Mouse (Mus musculus): ENCODE measurements around the gene Olfr1418. TPM values are rescaled to one million over a fixed set of nuclear protein-coding genes. Genes with fewer than 3 reads are reported as not detected.
A peak's percentile ranks its signal among the peaks of the same experiment; 100 is the strongest.
"Not testable (repeated sequence)": the region's sequence is repeated elsewhere in the genome, so short reads cannot be mapped to it uniquely, and the experiment has no call there.

Gene Olfr1418
- total RNA-seq (2012; rRNA removed) = not detected in 2 replicates

DNA sequence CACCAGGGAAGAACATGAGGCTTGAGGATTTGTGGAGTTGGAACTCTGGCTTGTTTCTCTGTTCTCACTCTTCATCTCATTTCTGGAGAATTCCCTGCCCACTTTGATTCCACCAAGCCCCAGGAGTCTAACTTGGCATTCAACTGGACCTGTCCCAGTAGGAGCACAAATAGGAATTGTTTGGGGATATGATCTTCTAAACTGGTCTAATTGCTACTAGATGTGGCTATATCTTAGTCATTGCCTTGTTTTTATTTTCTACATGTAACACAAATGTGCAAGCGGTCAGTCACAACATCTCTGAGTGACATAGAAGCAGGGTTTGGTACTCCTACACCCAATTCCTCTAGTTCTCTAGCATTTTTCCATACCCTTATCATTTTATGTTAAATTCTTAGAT is at the start of gene Olfr1418:
Gene Olfr1418 (minus strand): TSS at position 101 of the 400 bp plus-strand sequence.
- H3K36me3 ChIP-seq (ENCODE audit: control insufficient read depth, insufficient read depth, low read length, poor library complexity, severe bottlenecking) = no peaks in the 10 kb centered on the region
- no peak within 1 kb of the TSS for H3K9ac ChIP-seq (ENCODE audit: insufficient read depth, low read depth, low read length, poor library complexity, severe bottlenecking)
- no peak for DNase-seq (ENCODE audit: low read depth, low spot score)
- in situ Hi-C loops (cut with MboI; ENCODE audit: low sequenced_read_pairs in 2 of 2, unreplicated experiment in 2 of 2) = no loop called here
- H3K9me3 ChIP-seq (ENCODE audit: control insufficient read depth, insufficient read depth, low read depth, low read length) = no peaks in the 10 kb centered on the region
- no peak within 1 kb of the TSS for H3K27ac ChIP-seq (ENCODE audit: insufficient read depth, low read depth, low read length, poor library complexity, severe bottlenecking)
- TF ChIP-seq MAFK (IDR thresholded peaks at IDR 0.05; ENCODE audit: insufficient read depth, low read depth, low read length) (no peak), CHD2 (IDR thresholded peaks at IDR 0.05; ENCODE audit: low read depth, low read length) (no peak), ZNF384 (IDR thresholded peaks at IDR 0.05; ENCODE audit: low read depth, low read length) (no peak), ZC3H11A (IDR thresholded peaks at IDR 0.05; ENCODE audit: borderline replicate concordance, low read depth, low read length) (no peak), HCFC1 (IDR thresholded peaks at IDR 0.05; ENCODE audit: borderline replicate concordance, insufficient read depth, low read length) (no peak)
- H3K4me1 ChIP-seq (ENCODE audit: control insufficient read depth in 2 of 2, insufficient read depth in 2 of 2, low read length in 2 of 2, poor library complexity in 1 of 2) = no peaks in the 10 kb centered on the region
- H3K4me3 ChIP-seq (ENCODE audit: insufficient read depth in 1 of 2, low read depth in 1 of 2, low read length in 2 of 2, poor library complexity in 1 of 2, severe bottlenecking in 1 of 2) = no peak within 1 kb of the TSS

DNA sequence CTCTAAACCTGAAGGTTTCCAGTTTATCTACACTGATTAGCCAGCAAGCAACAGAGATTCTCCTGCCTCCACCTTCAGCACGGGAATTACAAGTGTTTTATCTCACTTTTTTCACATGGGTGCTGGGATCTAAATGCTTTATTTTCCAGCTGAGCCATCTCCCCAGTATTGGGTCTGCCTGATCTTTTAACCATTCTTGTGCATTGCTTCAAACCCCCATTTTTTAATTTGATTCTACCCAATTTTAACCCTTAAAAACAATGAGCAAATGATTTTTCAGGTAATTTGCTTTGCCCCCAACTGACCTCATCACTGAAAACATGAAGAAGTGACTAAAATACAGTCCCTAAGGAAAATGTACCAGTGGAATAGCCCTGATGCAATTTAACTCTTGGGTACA is 25.4 kb upstream of the Olfr1418 start, which contains the start of gene Olfr1420:
Gene Olfr1420 (plus strand): TSS at position 301 of the 400 bp plus-strand sequence.
- no peak for TF ChIP-seq ZC3H11A (IDR thresholded peaks at IDR 0.05; ENCODE audit: borderline replicate concordance, low read depth, low read length)
- no peak for TF ChIP-seq ZNF384 (IDR thresholded peaks at IDR 0.05; ENCODE audit: low read depth, low read length)
- no peak for TF ChIP-seq MAFK (IDR thresholded peaks at IDR 0.05; ENCODE audit: insufficient read depth, low read depth, low read length)
- no peak for TF ChIP-seq CHD2 (IDR thresholded peaks at IDR 0.05; ENCODE audit: low read depth, low read length)
- no peak for TF ChIP-seq HCFC1 (IDR thresholded peaks at IDR 0.05; ENCODE audit: borderline replicate concordance, insufficient read depth, low read length)
- Histone ChIP-seq H3K9me3 (ENCODE audit: control insufficient read depth, insufficient read depth, low read depth, low read length) (no peaks in the 10 kb centered on the region), H3K4me3 (ENCODE audit: insufficient read depth in 1 of 2, low read depth in 1 of 2, low read length in 2 of 2, poor library complexity in 1 of 2, severe bottlenecking in 1 of 2) (no peak within 1 kb of the TSS), H3K4me1 (ENCODE audit: control insufficient read depth in 2 of 2, insufficient read depth in 2 of 2, low read length in 2 of 2, poor library complexity in 1 of 2) (no peaks in the 10 kb centered on the region), H3K27ac (ENCODE audit: insufficient read depth, low read depth, low read length, poor library complexity, severe bottlenecking) (no peak within 1 kb of the TSS), H3K9ac (ENCODE audit: insufficient read depth, low read depth, low read length, poor library complexity, severe bottlenecking) (no peak within 1 kb of the TSS), H3K36me3 (ENCODE audit: control insufficient read depth, insufficient read depth, low read length, poor library complexity, severe bottlenecking) (no peaks in the 10 kb centered on the region)
- in situ Hi-C loops (cut with MboI; ENCODE audit: low sequenced_read_pairs in 2 of 2, unreplicated experiment in 2 of 2) = no loop called here
- no peak for DNase-seq (ENCODE audit: low read depth, low spot score)

DNA sequence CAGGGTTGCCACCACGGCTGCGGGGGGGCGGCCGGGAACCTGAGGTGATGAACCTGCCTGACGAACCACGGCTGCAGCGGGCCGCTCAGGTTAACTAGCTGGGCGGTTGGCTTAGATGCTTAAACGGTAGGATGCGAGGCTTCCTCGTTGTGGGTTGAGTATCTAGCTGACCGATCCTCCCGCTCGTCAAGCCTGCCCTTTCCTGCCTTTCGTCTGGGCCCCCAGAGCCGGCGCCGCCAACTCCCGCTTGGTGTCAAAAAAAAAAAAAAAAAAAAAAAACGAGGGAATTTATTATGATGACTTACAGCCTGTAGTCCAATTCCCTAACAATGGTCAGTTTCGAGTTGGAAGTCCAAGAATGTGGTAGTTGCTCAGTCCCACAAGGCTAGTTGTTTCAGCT is 17.5 kb upstream of the Olfr1418 start:
- peak overlapping the region; percentile 26 to 34; a peak in 2 of 4 replicates for H3K4me3 ChIP-seq (ENCODE audit: insufficient read depth in 1 of 2, low read depth in 1 of 2, low read length in 2 of 2, poor library complexity in 1 of 2, severe bottlenecking in 1 of 2)
- in situ Hi-C loops (cut with MboI; ENCODE audit: low sequenced_read_pairs in 2 of 2, unreplicated experiment in 2 of 2); H3K4me1 ChIP-seq (ENCODE audit: control insufficient read depth in 2 of 2, insufficient read depth in 2 of 2, low read length in 2 of 2, poor library complexity in 1 of 2); H3K27ac ChIP-seq (ENCODE audit: insufficient read depth, low read depth, low read length, poor library complexity, severe bottlenecking); H3K36me3 ChIP-seq (ENCODE audit: control insufficient read depth, insufficient read depth, low read length, poor library complexity, severe bottlenecking); DNase-seq (ENCODE audit: low read depth, low spot score); H3K9ac ChIP-seq (ENCODE audit: insufficient read depth, low read depth, low read length, poor library complexity, severe bottlenecking); H3K9me3 ChIP-seq (ENCODE audit: control insufficient read depth, insufficient read depth, low read depth, low read length): not testable (repeated sequence)
- TF ChIP-seq ZNF384 (IDR thresholded peaks at IDR 0.05; ENCODE audit: low read depth, low read length) = peak; percentile 62

DNA sequence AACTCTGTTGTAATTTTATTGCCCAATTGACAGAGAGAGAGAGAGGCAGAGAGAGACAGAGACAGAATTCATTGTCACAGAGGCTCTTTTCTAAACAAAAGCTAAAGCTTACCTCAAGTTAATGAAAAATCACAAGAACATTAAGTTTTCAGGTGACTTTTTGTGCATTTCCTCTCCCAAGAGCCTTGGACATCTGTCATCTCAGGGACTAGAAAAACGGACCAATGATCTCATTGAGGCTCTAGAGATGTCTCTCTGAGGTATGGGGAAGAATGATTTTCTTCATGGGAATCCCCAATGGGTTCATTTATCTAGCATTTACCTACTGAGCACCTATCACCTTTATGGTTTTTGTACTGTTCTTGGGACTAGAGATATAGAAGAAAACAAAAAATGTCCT is 14.1 kb upstream of the Olfr1418 start, which contains the start of gene Olfr1419:
Gene Olfr1419 (minus strand): TSS at position 101 of the 400 bp plus-strand sequence.
- H3K9me3 ChIP-seq (ENCODE audit: control insufficient read depth, insufficient read depth, low read depth, low read length) = no peaks in the 10 kb centered on the region
- TF ChIP-seq HCFC1 (IDR thresholded peaks at IDR 0.05; ENCODE audit: borderline replicate concordance, insufficient read depth, low read length) = no peak
- no peak for TF ChIP-seq MAFK (IDR thresholded peaks at IDR 0.05; ENCODE audit: insufficient read depth, low read depth, low read length)
- TF ChIP-seq ZNF384 (IDR thresholded peaks at IDR 0.05; ENCODE audit: low read depth, low read length) = no peak
- no peak for TF ChIP-seq ZC3H11A (IDR thresholded peaks at IDR 0.05; ENCODE audit: borderline replicate concordance, low read depth, low read length)
- TF ChIP-seq CHD2 (IDR thresholded peaks at IDR 0.05; ENCODE audit: low read depth, low read length) = no peak
- in situ Hi-C loops (cut with MboI; ENCODE audit: low sequenced_read_pairs in 2 of 2, unreplicated experiment in 2 of 2) = no loop called here
- H3K4me1 ChIP-seq (ENCODE audit: control insufficient read depth in 2 of 2, insufficient read depth in 2 of 2, low read length in 2 of 2, poor library complexity in 1 of 2) = no peaks in the 10 kb centered on the region
- no peak for DNase-seq (ENCODE audit: low read depth, low spot score)
- H3K9ac ChIP-seq (ENCODE audit: insufficient read depth, low read depth, low read length, poor library complexity, severe bottlenecking) = no peak within 1 kb of the TSS
- no peaks in the 10 kb centered on the region for H3K36me3 ChIP-seq (ENCODE audit: control insufficient read depth, insufficient read depth, low read length, poor library complexity, severe bottlenecking)
- H3K4me3 ChIP-seq (ENCODE audit: insufficient read depth in 1 of 2, low read depth in 1 of 2, low read length in 2 of 2, poor library complexity in 1 of 2, severe bottlenecking in 1 of 2) = no peak within 1 kb of the TSS
- no peak within 1 kb of the TSS for H3K27ac ChIP-seq (ENCODE audit: insufficient read depth, low read depth, low read length, poor library complexity, severe bottlenecking)

DNA sequence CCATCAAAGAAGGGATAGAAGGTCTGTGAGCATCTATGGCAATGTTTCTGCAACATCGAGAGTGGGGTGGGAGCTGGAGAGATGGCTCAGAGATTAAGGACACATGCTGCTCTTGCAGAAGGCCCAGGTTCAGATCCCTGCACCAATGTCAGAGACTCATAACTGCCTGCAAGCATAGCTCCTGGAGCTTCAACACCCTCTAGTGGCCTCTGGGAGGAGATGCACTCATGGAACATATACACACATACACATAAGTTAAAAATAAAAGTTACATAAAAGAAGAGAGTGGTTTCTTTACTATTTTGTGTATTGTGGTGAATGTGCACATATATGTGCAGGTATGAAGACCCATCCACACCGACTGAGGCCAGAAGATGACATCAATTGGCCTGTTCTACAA is 7.0 kb upstream of the Olfr1418 start:
- no peaks in the 10 kb centered on the region for H3K36me3 ChIP-seq (ENCODE audit: control insufficient read depth, insufficient read depth, low read length, poor library complexity, severe bottlenecking)
- H3K9ac ChIP-seq (ENCODE audit: insufficient read depth, low read depth, low read length, poor library complexity, severe bottlenecking) = no peak overlapping the region
- H3K27ac ChIP-seq (ENCODE audit: insufficient read depth, low read depth, low read length, poor library complexity, severe bottlenecking) = no peak overlapping the region
- H3K4me1 ChIP-seq (ENCODE audit: control insufficient read depth in 2 of 2, insufficient read depth in 2 of 2, low read length in 2 of 2, poor library complexity in 1 of 2) = peaks cover 0 to 4% of the 10 kb centered on the region in 2 experiments; a peak in 1 of 4 replicates
- TF ChIP-seq HCFC1 (IDR thresholded peaks at IDR 0.05; ENCODE audit: borderline replicate concordance, insufficient read depth, low read length) = no peak
- 0 out of 2 replicates have a peak, but pooled peaks have one; percentile 36 for TF ChIP-seq ZC3H11A (IDR thresholded peaks at IDR 0.05; ENCODE audit: borderline replicate concordance, low read depth, low read length)
- no peak for TF ChIP-seq MAFK (IDR thresholded peaks at IDR 0.05; ENCODE audit: insufficient read depth, low read depth, low read length)
- TF ChIP-seq CHD2 (IDR thresholded peaks at IDR 0.05; ENCODE audit: low read depth, low read length) = no peak
- TF ChIP-seq ZNF384 (IDR thresholded peaks at IDR 0.05; ENCODE audit: low read depth, low read length) = no peak
- no peaks in the 10 kb centered on the region for H3K9me3 ChIP-seq (ENCODE audit: control insufficient read depth, insufficient read depth, low read depth, low read length)
- DNase-seq (ENCODE audit: low read depth, low spot score) = peak; percentile 40
- in situ Hi-C loops (cut with MboI; ENCODE audit: low sequenced_read_pairs in 2 of 2, unreplicated experiment in 2 of 2) = no loop called here
- no peak overlapping the region for H3K4me3 ChIP-seq (ENCODE audit: insufficient read depth in 1 of 2, low read depth in 1 of 2, low read length in 2 of 2, poor library complexity in 1 of 2, severe bottlenecking in 1 of 2)
